Mouse (Mus musculus) liver, embryonic 14.5 days (tissue): ENCODE data around the gene Dedd2.

Experiments
- CTCF ChIP-seq: IDR thresholded peaks from 2 replicates; pipeline ENCODE4 v1.5.1; 2016; ENCODE audit warnings: antibody characterized with exemption, low read depth, control low read depth
- EP300 ChIP-seq: IDR thresholded peaks from 2 replicates; pipeline ENCODE4 v1.6.1; 2016; ENCODE audit warnings: antibody characterized with exemption, low read depth

GRCm38 (mm10) chr7:25155469-25156157 lies 64.8 kb downstream of the Dedd2 start:
- peak; percentile 19 for TF ChIP-seq CTCF
- TF ChIP-seq EP300, result no peak
